Mouse (Mus musculus) cerebellum, adult 9-10 months (tissue): ENCODE measurements around the gene Allc.

Experiments used
- DNase-seq: peaks from one replicate; pipeline ENCODE4 v3.0.0; 2022

Allc gene

GRCm38 (mm10) chr12:28579132-28579531 is 3.2 kb downstream of the Allc start:
- no peak for DNase-seq

- no peak for DNase-seq
Measured at GRCm38 (mm10) chr12:28578147-28578546, 4.2 kb downstream of the Allc start.

- DNase-seq: no peak
Measured at GRCm38 (mm10) chr12:28575366-28576070, 6.8 kb downstream of the Allc start.

- no peak for DNase-seq
Measured at GRCm38 (mm10) chr12:28572241-28572640, 10.1 kb downstream of the Allc start.

- DNase-seq: no peak
Measured at GRCm38 (mm10) chr12:28552299-28552698, 30.0 kb downstream of the Allc start, which contains the start of gene Dcdc2c. Gene Dcdc2c, minus strand, starts transcription at chr12:28552399.

GRCm38 (mm10) chr12:28551775-28552174 is 30.5 kb downstream of the Allc start:
- no peak for DNase-seq

- no peak for DNase-seq
Measured at GRCm38 (mm10) chr12:28548887-28549286, 33.4 kb downstream of the Allc start.

- no peak for DNase-seq
Measured at GRCm38 (mm10) chr12:28514264-28514775, 68.0 kb downstream of the Allc start.

GRCm38 (mm10) chr12:28509699-28510280 is 72.5 kb downstream of the Allc start:
- DNase-seq: no peak
